Mouse (Mus musculus): ENCODE results near the gene Rpl39l. TPM values are rescaled to one million over a fixed set of nuclear protein-coding genes. Genes with fewer than 3 reads are reported as not detected.
"Not testable (repeated sequence)": the region's sequence is repeated elsewhere in the genome, so short reads cannot be mapped to it uniquely, and the experiment has no call there.

Rpl39l gene
- polyA plus RNA-seq, 1 experiment from 2014 or later, result 1.4 TPM

GRCm38 (mm10) chr16:10216366-10216765 lies 46.3 kb downstream of the Rpl39l start:
- not testable (repeated sequence) for H3K4me1 ChIP-seq; ATAC-seq (ENCODE audit: low FRiP score); H3K27me3 ChIP-seq; H3K9ac ChIP-seq; H3K36me3 ChIP-seq; H3K9me3 ChIP-seq (replicated peaks); H3K4me2 ChIP-seq (replicated peaks); H3K27ac ChIP-seq; H3K4me3 ChIP-seq
- 100% methylated on average over 1 of the region's 1 CpGs for WGBS

DNA sequence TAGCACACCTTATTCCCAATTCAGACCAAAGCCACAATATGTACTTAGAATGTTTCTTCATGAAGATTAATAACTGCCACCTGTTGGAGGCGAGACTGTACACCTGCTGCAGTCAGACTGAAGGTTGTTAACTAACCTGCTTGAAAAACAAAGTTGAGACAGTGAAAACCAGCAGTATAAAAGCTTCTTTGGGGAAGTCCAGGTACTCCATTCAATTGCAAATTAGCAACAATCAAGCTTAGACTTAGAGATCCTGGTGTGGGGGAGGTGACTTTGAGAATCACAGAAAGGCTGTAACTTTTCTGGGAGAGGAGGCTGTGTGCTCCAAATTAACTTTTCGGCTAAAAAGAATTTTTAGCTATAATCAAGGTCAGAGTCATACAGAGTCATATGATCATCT lies 47.0 kb downstream of the Rpl39l start:
- not testable (repeated sequence) for H3K27ac ChIP-seq; H3K9ac ChIP-seq; H3K36me3 ChIP-seq; H3K27me3 ChIP-seq; H3K4me1 ChIP-seq; ATAC-seq (ENCODE audit: low FRiP score); H3K9me3 ChIP-seq (replicated peaks); H3K4me3 ChIP-seq; H3K4me2 ChIP-seq (replicated peaks)
- 90% methylated on average over 2 of the region's 2 CpGs for WGBS

Other genes with a start within 250 kb of the Rpl39l start
- 1.9 and 2.9 TPM in 2 replicates for gene Grin2a, start 174.7 kb upstream of the Rpl39l start, polyA plus RNA-seq (2016; fragmentation: Nextera tagmentation; extraction: Ambion mirVana)
- gene Atf7ip2, start 22.5 kb downstream of the Rpl39l start, polyA plus RNA-seq (2016; fragmentation: Nextera tagmentation; extraction: Ambion mirVana), result 0.70 and 0.93 TPM in 2 replicates
- gene Emp2, start 143.7 kb downstream of the Rpl39l start, polyA plus RNA-seq (2016; fragmentation: Nextera tagmentation; extraction: Ambion mirVana), result 5.2 and 5.6 TPM in 2 replicates
- 0.75 and 0.91 TPM in 2 replicates for gene Tekt5, start 225.3 kb downstream of the Rpl39l start, polyA plus RNA-seq (2016; fragmentation: Nextera tagmentation; extraction: Ambion mirVana)
- 50.7 and 57.6 TPM in 2 replicates for gene Nubp1, start 241.7 kb downstream of the Rpl39l start, polyA plus RNA-seq (2016; fragmentation: Nextera tagmentation; extraction: Ambion mirVana)

Data from hindbrain, embryonic 12.5 days (tissue).